Mouse (Mus musculus) lung, adult 2 months (tissue): ENCODE measurements at regions not wholly inside any gene's neighbourhood (a gene's known extent, or its start where the extent isn't known, plus 50 kb on each side); places are given as distances from the start of the nearest gene placed in this dataset.

Source experiments
- CTCF ChIP-seq: fragments of 200-500 bp; IDR thresholded peaks from 2 replicates; pipeline ENCODE4 v1.5.1; 2011; ENCODE audit warnings: mild to moderate bottlenecking, low read length, control low read depth; ENCODE audit not compliant: insufficient read depth
- POLR2A ChIP-seq: fragments of 200-500 bp; IDR thresholded peaks from 2 replicates; pipeline ENCODE4 v1.6.1; 2011; ENCODE audit warnings: low read depth, mild to moderate bottlenecking, control low read depth, low read length, borderline replicate concordance; ENCODE audit errors: extremely low read depth

- TF ChIP-seq CTCF = no peak
- TF ChIP-seq POLR2A = no peak
Measured at GRCm38 (mm10) chr6:67140645-67141250, 97.2 kb upstream of the Serbp1 start.
